Mouse (Mus musculus) thymus, adult 2 months (tissue): Measurements from ENCODE around the gene Nicn1.
"Not testable (repeated sequence)": the region's sequence is repeated elsewhere in the genome, so short reads cannot be mapped to it uniquely, and the experiment has no call there.

Source experiments
- CTCF ChIP-seq: fragments of 200-500 bp; IDR thresholded peaks from 2 replicates; pipeline ENCODE4 v1.5.1; 2012; ENCODE audit warnings: mild to moderate bottlenecking, control low read depth, low read length, moderate library complexity, borderline replicate concordance; ENCODE audit not compliant: control insufficient read depth, poor library complexity, insufficient read depth; ENCODE audit errors: extremely low read depth
- POLR2A ChIP-seq: fragments of 200-500 bp; IDR thresholded peaks from 2 replicates; pipeline ENCODE4 v1.6.1; 2012; ENCODE audit warnings: mild to moderate bottlenecking, low read length, control low read depth, moderate library complexity; ENCODE audit not compliant: control insufficient read depth, poor library complexity, insufficient read depth; ENCODE audit errors: extremely low read depth

GRCm38 (mm10) chr9:108322054-108322453 lies 31.8 kb downstream of the Nicn1 start:
- TF ChIP-seq POLR2A, CTCF: not testable (repeated sequence)
